Mouse (Mus musculus) c-Kit-positive CD71-positive TER-119-negative erythroid progenitor cells, embryonic 14.5 days (primary cell): ENCODE results near the gene Pax5.

Experiments used
- DNase-seq: peaks from one replicate; pipeline ENCODE4 v3.0.0-alpha.2; 2013; ENCODE audit warnings: low read depth

Gene Pax5

GRCm38 (mm10) chr4:44597965-44598364 lies 112.3 kb downstream of the Pax5 start:
- DNase-seq, result no peak

- no peak for DNase-seq
Observed at GRCm38 (mm10) chr4:44593091-44593490, 117.2 kb downstream of the Pax5 start.

- DNase-seq, result no peak
Observed at GRCm38 (mm10) chr4:44582687-44583086, 127.6 kb downstream of the Pax5 start.

DNA sequence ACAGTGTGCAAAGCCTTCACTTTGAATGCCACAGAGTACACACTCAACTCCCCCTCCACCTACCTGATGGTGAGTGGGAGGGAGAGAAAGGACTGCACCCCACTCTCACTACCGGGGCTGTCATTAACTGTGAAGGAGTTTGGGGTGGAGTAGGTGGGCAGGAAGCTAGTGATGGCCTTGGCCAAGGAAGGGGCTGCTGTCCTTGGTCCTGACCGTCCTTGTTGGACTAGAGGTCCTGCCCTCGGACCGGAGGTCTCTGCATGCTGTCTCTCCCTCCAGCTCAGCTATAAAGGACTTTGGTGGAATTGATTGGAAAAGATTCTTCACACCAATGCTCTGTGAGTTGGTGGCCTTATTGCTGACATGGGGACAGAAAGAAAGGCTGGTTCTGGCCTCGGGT lies 131.7 kb downstream of the Pax5 start:
- peak; percentile 10 for DNase-seq

GRCm38 (mm10) chr4:44577293-44577692 lies 133.0 kb downstream of the Pax5 start:
- DNase-seq, result no peak

GRCm38 (mm10) chr4:44576786-44577185 lies 133.5 kb downstream of the Pax5 start:
- DNase-seq, result no peak

DNA sequence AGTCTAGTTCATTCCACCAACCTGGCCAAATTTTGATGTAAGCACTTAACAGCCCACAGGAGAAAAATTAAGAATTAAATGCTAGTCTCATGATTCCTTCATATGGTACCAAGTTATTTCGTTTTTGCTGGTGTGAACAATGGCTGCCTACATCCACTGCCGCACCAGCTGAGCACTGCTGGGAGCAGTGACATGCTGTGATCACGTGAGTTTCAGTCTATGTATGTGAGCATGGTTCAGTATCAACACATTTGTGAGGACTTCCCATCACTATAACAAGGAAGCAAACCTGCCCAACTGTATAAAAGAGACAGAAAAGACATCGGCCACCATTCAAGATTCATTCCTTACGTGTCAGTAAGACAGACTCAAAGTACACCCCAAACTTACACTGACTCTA lies 137.3 kb downstream of the Pax5 start:
- DNase-seq, result no peak

GRCm38 (mm10) chr4:44572373-44572772 lies 137.9 kb downstream of the Pax5 start:
- no peak for DNase-seq

GRCm38 (mm10) chr4:44569138-44569537 lies 141.1 kb downstream of the Pax5 start:
- no peak for DNase-seq

DNA sequence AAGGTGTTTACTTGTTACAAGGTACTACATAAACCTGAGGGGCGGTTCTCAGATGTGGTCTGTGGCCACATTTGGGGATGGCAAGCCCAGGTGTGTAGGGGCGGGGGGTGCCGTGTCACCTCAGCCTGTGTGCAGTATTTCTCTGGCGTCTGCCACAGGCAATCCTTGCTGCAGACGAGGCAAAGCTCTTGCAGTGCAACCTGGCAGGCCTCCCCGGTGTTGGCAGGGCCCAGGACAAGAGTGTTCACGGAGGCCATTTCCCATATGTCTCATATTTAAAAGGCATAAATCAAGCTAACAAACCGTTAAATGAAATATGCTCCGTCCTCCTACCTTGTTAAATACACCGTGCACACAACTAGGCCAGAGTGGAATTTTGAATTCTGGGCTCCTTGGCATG lies 141.6 kb downstream of the Pax5 start:
- no peak for DNase-seq

GRCm38 (mm10) chr4:44566401-44566800 lies 143.9 kb downstream of the Pax5 start:
- no peak for DNase-seq

- no peak for DNase-seq
Observed at GRCm38 (mm10) chr4:44565126-44566082, 144.9 kb downstream of the Pax5 start.

DNA sequence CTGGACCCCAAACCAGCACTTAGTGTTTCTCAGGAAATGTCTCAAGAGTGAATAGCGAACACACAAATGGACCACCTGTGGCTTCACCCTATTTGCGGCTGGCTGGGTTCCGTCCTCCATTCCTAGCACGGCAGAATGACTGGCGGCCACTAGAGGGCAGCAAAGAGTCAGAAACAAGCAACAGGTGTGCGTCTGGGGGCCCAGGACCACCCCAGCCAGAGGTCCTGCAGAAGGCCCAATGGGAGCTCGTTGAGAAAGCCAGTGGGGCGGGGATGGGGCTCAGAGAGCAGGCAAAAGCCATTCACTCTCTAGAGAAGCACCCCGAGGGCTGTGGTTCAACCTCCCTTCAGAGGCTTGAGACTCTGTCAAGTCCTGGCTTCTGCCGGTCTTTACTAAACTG lies 145.7 kb downstream of the Pax5 start:
- DNase-seq, result peak; percentile 13

DNA sequence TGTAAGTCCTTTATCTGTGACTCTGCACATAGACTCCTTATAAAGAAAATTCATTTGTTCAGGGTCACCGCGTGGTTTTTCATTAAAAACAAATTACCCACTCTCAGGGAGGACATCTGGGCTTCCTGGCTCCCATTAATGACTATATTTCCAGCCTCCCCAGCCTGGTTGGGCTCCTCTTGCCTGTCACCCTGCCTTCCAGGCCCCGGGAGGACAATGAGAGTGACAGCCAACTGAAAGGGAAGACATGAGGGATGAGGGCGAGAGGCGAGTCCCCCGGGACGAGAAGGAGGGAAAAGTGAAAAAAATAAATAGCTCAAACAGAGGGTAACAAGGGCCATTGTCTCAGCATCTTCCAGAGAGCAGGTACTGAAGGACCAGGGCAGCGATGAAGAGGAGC lies 149.3 kb downstream of the Pax5 start:
- no peak for DNase-seq

DNA sequence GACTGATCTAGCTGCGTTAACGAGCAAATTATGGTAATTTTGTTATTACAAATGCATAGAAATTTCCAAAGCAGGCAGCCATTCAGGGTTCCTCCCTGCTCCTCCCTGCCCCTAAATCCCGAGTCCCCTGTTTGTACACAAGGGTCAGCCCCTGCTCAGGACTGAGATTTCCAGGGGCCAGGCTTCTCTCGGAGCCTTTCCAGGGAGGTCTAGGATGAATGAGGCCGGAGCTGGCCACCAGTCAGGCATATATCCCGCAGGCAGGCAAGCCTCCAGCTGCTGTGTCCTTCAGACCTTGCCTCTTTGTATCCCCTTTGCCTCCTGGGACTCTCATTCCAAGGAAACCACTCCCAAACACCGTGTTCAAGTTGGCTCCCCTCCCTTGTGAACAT lies 151.7 kb downstream of the Pax5 start:
- no peak for DNase-seq

GRCm38 (mm10) chr4:44557815-44558563 lies 152.3 kb downstream of the Pax5 start:
- DNase-seq, result peak; percentile 4

GRCm38 (mm10) chr4:44556586-44557281 lies 153.6 kb downstream of the Pax5 start:
- DNase-seq, result no peak

DNA sequence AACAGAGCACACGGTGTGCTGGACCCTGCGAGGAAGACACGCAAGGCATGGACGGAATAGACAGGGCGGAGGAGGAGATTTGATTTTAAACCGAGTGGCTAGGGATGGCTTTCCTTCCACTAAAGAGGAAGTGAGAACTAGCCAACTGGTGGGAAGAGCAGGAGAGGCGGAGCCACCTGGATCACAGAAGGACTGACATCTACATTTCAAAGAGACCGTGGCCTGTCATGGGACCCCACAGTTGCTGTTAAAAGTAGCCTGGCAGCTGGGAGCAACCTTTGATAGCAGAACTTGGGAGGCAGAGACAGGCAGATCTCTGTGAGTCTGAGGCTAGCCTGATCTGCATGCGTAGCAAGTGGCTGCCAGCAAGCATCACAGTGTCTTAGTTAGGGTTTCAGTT lies 154.7 kb downstream of the Pax5 start:
- DNase-seq, result no peak

- DNase-seq, result no peak
Observed at GRCm38 (mm10) chr4:44551470-44551869, 158.8 kb downstream of the Pax5 start.

- no peak for DNase-seq
Observed at GRCm38 (mm10) chr4:44549029-44549428, 161.3 kb downstream of the Pax5 start.

DNA sequence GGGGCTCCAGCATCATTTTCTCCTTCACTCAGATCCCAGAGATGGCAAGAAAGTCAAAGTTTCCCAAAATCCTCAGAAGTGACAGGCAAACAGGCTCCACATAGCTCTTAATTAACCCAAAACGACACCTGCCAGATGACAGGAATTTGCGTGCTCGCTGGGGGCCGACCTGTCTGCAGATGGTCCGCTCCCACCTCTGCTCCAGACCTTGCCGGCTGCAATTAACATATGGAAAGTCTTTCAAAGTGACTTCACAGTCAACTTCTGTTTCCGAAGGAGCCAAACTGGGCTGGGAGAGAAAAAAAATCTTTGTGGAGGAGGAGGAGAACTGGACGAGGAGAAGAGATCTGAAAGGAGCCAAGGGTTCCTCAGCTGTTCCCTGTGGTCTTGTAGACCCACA lies 164.6 kb downstream of the Pax5 start:
- no peak for DNase-seq

GRCm38 (mm10) chr4:44544495-44544894 lies 165.8 kb downstream of the Pax5 start:
- DNase-seq, result peak; percentile 19

- no peak for DNase-seq
Observed at GRCm38 (mm10) chr4:44543880-44544279, 166.4 kb downstream of the Pax5 start.
